Mouse (Mus musculus): ENCODE measurements around the gene Dbn1. TPM values are rescaled to one million over a fixed set of nuclear protein-coding genes. Genes with fewer than 3 reads are reported as not detected.
"Not testable (repeated sequence)": the region's sequence is repeated elsewhere in the genome, so short reads cannot be mapped to it uniquely, and the experiment has no call there.

Gene Dbn1
- total RNA-seq, 2 experiments from 2014 or later, result 64.5 to 66.8 TPM

GRCm38 (mm10) chr13:55449679-55450441, 38.1 kb downstream of the Dbn1 start:
- DNase-seq, result no peak

- DNase-seq, result no peak
These were observed 38.7 kb downstream of the Dbn1 start for GRCm38 (mm10) chr13:55449205-55449604.

DNA sequence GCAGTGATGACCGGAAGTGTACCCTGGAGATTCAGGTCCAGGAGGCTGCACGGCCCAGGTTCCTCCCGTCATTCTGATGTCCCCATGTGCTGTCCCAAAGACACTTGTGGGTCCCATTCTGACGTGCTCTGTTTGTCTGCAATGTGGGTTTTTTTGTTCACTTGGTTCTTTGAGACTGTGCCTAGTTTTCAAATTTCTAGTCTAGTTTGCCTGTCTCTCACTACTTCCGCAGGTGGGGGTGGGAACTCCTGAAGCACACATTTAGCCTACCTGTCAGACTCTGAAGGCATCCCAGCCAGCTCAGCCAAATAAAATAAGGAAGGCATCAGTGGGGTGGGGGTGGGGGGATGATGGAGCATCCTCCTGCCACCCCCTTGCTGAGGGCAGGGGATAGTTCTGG, 39.8 kb downstream of the Dbn1 start:
- no peak for DNase-seq

GRCm38 (mm10) chr13:55447543-55447943, 40.4 kb downstream of the Dbn1 start:
- no peak for DNase-seq

- DNase-seq, result no peak
These were observed 41.3 kb downstream of the Dbn1 start for GRCm38 (mm10) chr13:55446483-55447105.

DNA sequence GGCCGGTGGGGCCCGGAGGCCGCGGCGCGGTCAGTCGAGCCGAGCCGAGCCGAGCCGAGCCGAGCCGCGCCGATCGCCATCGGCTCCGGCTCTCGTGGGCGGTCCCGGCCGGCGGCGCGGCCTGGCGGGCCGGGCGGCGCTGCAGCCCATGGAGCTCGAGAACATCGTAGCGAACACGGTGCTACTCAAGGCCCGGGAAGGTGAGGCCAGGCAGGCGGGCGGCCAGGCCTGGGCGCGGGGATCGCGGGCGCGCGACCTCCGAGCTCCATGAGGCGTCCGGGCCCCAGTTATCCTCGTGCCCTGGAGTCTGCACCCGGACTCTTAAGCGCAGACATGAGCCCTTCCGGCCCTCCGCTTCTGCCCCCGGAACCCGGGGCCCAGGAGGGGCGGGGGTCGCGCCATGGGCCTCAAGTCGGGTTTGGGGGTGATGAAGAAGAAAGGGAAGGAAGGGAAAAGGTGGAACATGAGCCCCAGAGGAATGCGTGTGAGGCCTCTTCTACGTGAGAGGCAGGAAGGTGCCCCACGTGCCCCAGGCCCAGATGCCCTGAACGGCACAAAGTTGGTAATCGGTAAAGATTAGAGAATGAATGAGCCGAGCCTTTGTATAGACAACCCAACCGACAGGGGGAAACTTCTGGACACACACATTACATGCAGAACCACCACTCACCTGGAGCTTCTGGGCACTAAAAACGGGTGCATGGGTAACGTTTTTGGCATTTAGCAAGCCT, 42.4 kb downstream of the Dbn1 start:
- DNase-seq, result no peak

DNA sequence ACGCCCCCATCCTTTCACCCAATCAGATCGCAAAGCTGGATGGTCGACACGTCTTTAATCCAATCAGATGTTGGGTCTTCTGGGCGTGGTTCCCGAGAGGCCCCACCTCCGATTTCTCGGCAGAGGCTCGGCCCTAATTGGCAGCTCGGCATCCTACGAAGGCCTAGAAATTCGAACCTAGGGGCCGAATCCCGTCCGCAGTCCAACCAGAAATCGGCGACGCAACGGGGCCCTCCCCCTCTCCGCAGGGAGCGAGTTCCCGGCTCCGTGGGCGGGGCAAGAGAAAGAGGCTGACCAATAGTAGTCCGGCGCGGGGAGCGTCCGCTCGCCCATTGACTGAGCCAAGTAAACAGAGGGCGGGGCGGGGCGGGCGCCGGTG, 43.0 kb downstream of the Dbn1 start, which contains the start of gene Grk6:
Gene Grk6 (plus strand): TSS at position 136 of the 379 bp plus-strand sequence.
- peak; percentile 99 for DNase-seq

DNA sequence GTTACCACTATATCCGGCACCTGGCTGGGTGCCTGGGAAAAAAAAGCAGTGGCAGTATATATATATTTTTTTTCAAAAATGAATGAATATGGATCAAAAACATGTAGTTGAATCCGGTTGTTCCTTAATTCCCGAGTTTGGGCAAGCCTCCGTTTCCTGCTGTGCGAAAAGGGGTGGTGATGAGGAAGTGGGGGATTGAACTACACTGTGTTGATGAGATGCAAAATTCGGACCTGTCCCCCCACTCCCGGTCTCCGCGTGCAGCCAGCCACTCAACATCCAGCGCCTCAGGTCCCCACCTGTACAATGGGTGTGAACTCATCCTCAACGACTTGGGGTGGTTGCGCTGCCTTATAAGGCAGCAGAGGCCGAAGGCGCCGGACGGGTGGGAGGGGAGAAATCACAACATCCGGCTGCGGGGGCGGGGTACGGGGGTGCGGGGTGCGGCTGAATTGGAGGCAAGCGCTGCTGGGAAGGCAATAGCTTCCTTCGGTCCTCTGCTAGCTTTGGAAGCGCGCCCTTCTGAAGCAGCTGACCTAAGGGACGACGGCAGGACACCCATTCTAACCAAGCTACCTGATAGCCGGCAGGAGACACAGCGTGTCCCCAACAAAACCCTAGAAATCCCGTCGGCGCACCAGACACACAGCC, 43.5 kb downstream of the Dbn1 start:
- no peak for DNase-seq

DNA sequence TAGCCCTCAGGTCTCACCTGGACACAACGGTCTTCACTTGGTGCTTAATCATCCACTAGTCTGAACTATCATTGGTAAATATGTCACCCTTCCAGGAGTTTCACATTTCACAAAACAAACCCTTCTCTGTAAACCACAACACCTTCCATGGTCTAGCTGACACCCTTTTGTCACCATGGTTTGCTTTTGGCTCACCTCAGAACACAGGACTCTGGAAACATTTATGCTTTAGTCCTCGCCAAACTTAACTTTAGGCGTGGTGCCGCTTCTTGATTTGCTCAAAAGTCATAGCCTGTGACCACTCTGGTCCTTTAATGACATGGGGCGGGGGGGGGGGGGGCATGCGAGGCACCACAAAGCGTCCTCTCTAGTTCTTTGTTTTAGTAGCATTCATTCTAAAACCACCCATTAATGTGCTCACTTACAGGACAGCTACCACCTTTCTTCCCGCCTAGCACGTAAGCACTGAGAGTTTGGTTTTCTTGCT, 44.1 kb downstream of the Dbn1 start:
- no peak for DNase-seq

GRCm38 (mm10) chr13:55437111-55437629, 50.7 kb downstream of the Dbn1 start:
- not testable (repeated sequence) for DNase-seq

DNA sequence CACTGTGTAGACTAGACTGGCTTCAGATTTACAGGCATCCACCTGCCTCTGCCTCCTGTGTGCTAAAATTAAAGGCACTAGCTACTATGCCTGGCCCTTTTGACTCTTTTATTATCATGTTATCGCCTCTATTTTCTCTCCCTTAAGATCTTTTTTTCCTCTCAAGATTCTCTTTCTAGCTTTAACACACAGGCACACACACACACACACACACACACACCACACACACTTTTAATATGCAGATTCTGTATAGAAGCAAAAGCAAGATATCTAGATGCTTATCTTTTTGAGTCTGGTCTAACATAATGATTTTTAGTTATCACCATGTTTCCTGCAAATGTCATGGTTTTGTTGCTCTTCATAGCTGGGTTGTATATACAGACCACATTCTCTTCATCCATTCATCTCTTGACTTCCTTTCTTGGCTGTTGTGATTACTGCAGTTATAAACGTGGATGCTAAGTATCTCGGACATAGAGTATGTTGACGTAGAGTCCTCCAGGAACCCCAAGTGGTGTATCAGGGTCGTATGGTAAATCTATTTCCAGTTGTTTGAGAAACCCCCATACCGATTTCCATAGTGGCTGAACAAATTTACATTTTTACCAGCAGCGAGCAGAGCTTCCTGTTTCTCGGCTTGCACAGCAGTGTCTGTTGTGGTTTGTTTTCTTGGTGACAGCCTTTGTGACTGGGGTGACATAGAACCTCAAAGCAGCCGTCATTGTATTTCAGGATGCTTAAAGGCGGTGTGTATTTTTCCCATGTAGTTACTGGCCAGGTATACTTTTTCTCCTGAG, 55.8 kb downstream of the Dbn1 start:
- DNase-seq, result no peak

GRCm38 (mm10) chr13:55430566-55430965, 57.3 kb downstream of the Dbn1 start:
- DNase-seq, result no peak

- DNase-seq, result peak; percentile 39
These were observed 58.6 kb downstream of the Dbn1 start for GRCm38 (mm10) chr13:55429226-55429888.

- DNase-seq, result no peak
These were observed 61.3 kb downstream of the Dbn1 start, which contains the start of gene F12 for GRCm38 (mm10) chr13:55426613-55427012. Gene F12, minus strand, starts transcription at chr13:55426793.

Small RNA genes lying within 50 kb of the gene (microRNA-seq; reads per million reads assigned to microRNA genes)
- gene Mir6943 (1.0 to 1.4 reads per million in 2 experiments), gene Mir6944 (10.0 to 13.1 reads per million in 2 experiments), gene Mir6945 (6.9 to 8.8 reads per million in 2 experiments)

Other genes starting within 250 kb of the Dbn1 start
- 100 to 1,000 TPM; 157 to 172 TPM for gene Prelid1, start 167.6 kb downstream of the Dbn1 start, total RNA-seq (2021)
- gene Rab24, start 166.2 kb downstream of the Dbn1 start, total RNA-seq (2021), result 10 to 100 TPM; 39.5 to 39.9 TPM
- 10 to 100 TPM; 18.3 to 20.6 TPM for gene Mxd3, start 158.3 kb downstream of the Dbn1 start, total RNA-seq (2021)
- 10 to 100 TPM; 54.1 to 59.3 TPM for gene Lman2, start 125.3 kb downstream of the Dbn1 start, total RNA-seq (2021)
- under 1 TPM in 1 of 2 experiments, not detected in 1; 0.70 TPM for gene Rgs14, start 118.4 kb downstream of the Dbn1 start, total RNA-seq (2021)
- gene Slc34a1, start 89.9 kb downstream of the Dbn1 start, total RNA-seq (2021), result not detected
- not detected for gene Pfn3, start 72.9 kb downstream of the Dbn1 start, total RNA-seq (2021)
- gene F12, start 61.3 kb downstream of the Dbn1 start, total RNA-seq (2021), result not detected
- gene Grk6, start 43.0 kb downstream of the Dbn1 start, total RNA-seq (2021), result 10 to 100 TPM; 29.9 to 31.1 TPM
- 1 to 10 TPM; 2.1 to 2.3 TPM for gene Prr7, start 23.8 kb downstream of the Dbn1 start, total RNA-seq (2021)
- gene Pdlim7, start 25.6 kb upstream of the Dbn1 start, total RNA-seq (2021), result 100 to 1,000 TPM; 115 to 119 TPM
- 1 to 10 TPM; 1.0 to 1.1 TPM for gene Dok3, start 41.2 kb upstream of the Dbn1 start, total RNA-seq (2021)
- 10 to 100 TPM; 16.9 to 18.5 TPM for gene Ddx41, start 48.5 kb upstream of the Dbn1 start, total RNA-seq (2021)
- 10 to 100 TPM; 21.2 to 24.0 TPM for gene Fam193b, start 83.0 kb upstream of the Dbn1 start, total RNA-seq (2021)
- gene Tmed9, start 85.6 kb upstream of the Dbn1 start, total RNA-seq (2021), result 100 to 1,000 TPM; 116 to 121 TPM
- 10 to 100 TPM; 12.2 to 12.5 TPM for gene B4galt7, start 111.8 kb upstream of the Dbn1 start, total RNA-seq (2021)
- gene Caml, start 134.9 kb upstream of the Dbn1 start, total RNA-seq (2021), result 10 to 100 TPM; 16.2 to 17.7 TPM
- gene Ddx46, start 146.9 kb upstream of the Dbn1 start, total RNA-seq (2021), result 10 to 100 TPM; 33.8 to 34.3 TPM
- 10 to 100 TPM; 77.3 to 82.3 TPM for gene B230219D22Rik, start 205.0 kb upstream of the Dbn1 start, total RNA-seq (2021)
- gene Txndc15, start 226.5 kb upstream of the Dbn1 start, total RNA-seq (2021), result 10 to 100 TPM; 35.7 to 36.6 TPM
- gene Pcbd2, start 239.3 kb upstream of the Dbn1 start, total RNA-seq (2021), result 10 to 100 TPM; 42.2 to 45.7 TPM